Mouse (Mus musculus): ENCODE data around the gene Pgbd1. TPM values are rescaled to one million over a fixed set of nuclear protein-coding genes. Genes with fewer than 3 reads are reported as not detected.

Gene Pgbd1
- polyA plus RNA-seq (2014; fragmentation: Illumina TruSeq; extraction: RNeasy Lipid Tissue Mini Kit (QIAGEN cat#74804); ENCODE audit: low read depth, low replicate concordance), result 0.87 TPM

GRCm38 (mm10) chr13:21440503-21441206, at the start of gene Pgbd1:
Pgbd1 (minus strand) TSS chr13:21441058.

GRCm38 (mm10) chr13:21478759-21479670, 38.2 kb upstream of the Pgbd1 start, which contains the start of the genes Zkscan4 and Gm10065:
Zkscan4 (plus strand) TSS chr13:21478907.
Gm10065 (minus strand) TSS chr13:21479441.

GRCm38 (mm10) chr13:21468061-21469019, 27.5 kb upstream of the Pgbd1 start, which contains the start of gene Nkapl:
Nkapl (minus strand) TSS chr13:21468509.

GRCm38 (mm10) chr13:21453449-21453848, 12.6 kb upstream of the Pgbd1 start, which contains the start of gene Zscan26:
Zscan26 (minus strand) TSS chr13:21453730.

GRCm38 (mm10) chr13:21402287-21402846, 38.5 kb downstream of the Pgbd1 start, which contains the start of gene Zkscan3:
Zkscan3 (minus strand) TSS chr13:21402755.

Other genes starting within 250 kb of the Pgbd1 start
- not detected for gene Gpx5, start 148.3 kb downstream of the Pgbd1 start, polyA plus RNA-seq (2014; fragmentation: Illumina TruSeq; extraction: RNeasy Lipid Tissue Mini Kit (QIAGEN cat#74804); ENCODE audit: low read depth, low replicate concordance)
- gene Gpx6, start 128.9 kb downstream of the Pgbd1 start, polyA plus RNA-seq (2014; fragmentation: Illumina TruSeq; extraction: RNeasy Lipid Tissue Mini Kit (QIAGEN cat#74804); ENCODE audit: low read depth, low replicate concordance), result 1.6 TPM
- gene Olfr1367, start 94.1 kb downstream of the Pgbd1 start, polyA plus RNA-seq (2014; fragmentation: Illumina TruSeq; extraction: RNeasy Lipid Tissue Mini Kit (QIAGEN cat#74804); ENCODE audit: low read depth, low replicate concordance), result not detected
- 8.6 TPM for gene Zscan12, start 78.2 kb downstream of the Pgbd1 start, polyA plus RNA-seq (2014; fragmentation: Illumina TruSeq; extraction: RNeasy Lipid Tissue Mini Kit (QIAGEN cat#74804); ENCODE audit: low read depth, low replicate concordance)
- 52.6 TPM for gene Zkscan3, start 38.3 kb downstream of the Pgbd1 start, polyA plus RNA-seq (2014; fragmentation: Illumina TruSeq; extraction: RNeasy Lipid Tissue Mini Kit (QIAGEN cat#74804); ENCODE audit: low read depth, low replicate concordance)
- 59.3 TPM for gene Zscan26, start 12.7 kb upstream of the Pgbd1 start, polyA plus RNA-seq (2014; fragmentation: Illumina TruSeq; extraction: RNeasy Lipid Tissue Mini Kit (QIAGEN cat#74804); ENCODE audit: low read depth, low replicate concordance)
- 0.90 TPM for gene Nkapl, start 27.5 kb upstream of the Pgbd1 start, polyA plus RNA-seq (2014; fragmentation: Illumina TruSeq; extraction: RNeasy Lipid Tissue Mini Kit (QIAGEN cat#74804); ENCODE audit: low read depth, low replicate concordance)
- gene Zkscan4, start 37.8 kb upstream of the Pgbd1 start, polyA plus RNA-seq (2014; fragmentation: Illumina TruSeq; extraction: RNeasy Lipid Tissue Mini Kit (QIAGEN cat#74804); ENCODE audit: low read depth, low replicate concordance), result 0.87 TPM
- gene Gm10065, start 38.4 kb upstream of the Pgbd1 start, polyA plus RNA-seq (2014; fragmentation: Illumina TruSeq; extraction: RNeasy Lipid Tissue Mini Kit (QIAGEN cat#74804); ENCODE audit: low read depth, low replicate concordance), result not detected
- gene AK157302, start 54.2 kb upstream of the Pgbd1 start, polyA plus RNA-seq (2014; fragmentation: Illumina TruSeq; extraction: RNeasy Lipid Tissue Mini Kit (QIAGEN cat#74804); ENCODE audit: low read depth, low replicate concordance), result 0.85 TPM
- gene Gm11273, start 60.4 kb upstream of the Pgbd1 start, polyA plus RNA-seq (2014; fragmentation: Illumina TruSeq; extraction: RNeasy Lipid Tissue Mini Kit (QIAGEN cat#74804); ENCODE audit: low read depth, low replicate concordance), result not detected
- gene Zkscan8, start 90.1 kb upstream of the Pgbd1 start, polyA plus RNA-seq (2014; fragmentation: Illumina TruSeq; extraction: RNeasy Lipid Tissue Mini Kit (QIAGEN cat#74804); ENCODE audit: low read depth, low replicate concordance), result 9.3 TPM
- not detected for gene Olfr1366, start 101.8 kb upstream of the Pgbd1 start, polyA plus RNA-seq (2014; fragmentation: Illumina TruSeq; extraction: RNeasy Lipid Tissue Mini Kit (QIAGEN cat#74804); ENCODE audit: low read depth, low replicate concordance)
- not detected for gene Olfr1535, start 118.8 kb upstream of the Pgbd1 start, polyA plus RNA-seq (2014; fragmentation: Illumina TruSeq; extraction: RNeasy Lipid Tissue Mini Kit (QIAGEN cat#74804); ENCODE audit: low read depth, low replicate concordance)
- gene Olfr1364, start 140.7 kb upstream of the Pgbd1 start, polyA plus RNA-seq (2014; fragmentation: Illumina TruSeq; extraction: RNeasy Lipid Tissue Mini Kit (QIAGEN cat#74804); ENCODE audit: low read depth, low replicate concordance), result not detected
- gene Olfr1362, start 173.0 kb upstream of the Pgbd1 start, polyA plus RNA-seq (2014; fragmentation: Illumina TruSeq; extraction: RNeasy Lipid Tissue Mini Kit (QIAGEN cat#74804); ENCODE audit: low read depth, low replicate concordance), result not detected
- not detected for gene Olfr11, start 201.5 kb upstream of the Pgbd1 start, polyA plus RNA-seq (2014; fragmentation: Illumina TruSeq; extraction: RNeasy Lipid Tissue Mini Kit (QIAGEN cat#74804); ENCODE audit: low read depth, low replicate concordance)
- gene Olfr1361, start 222.3 kb upstream of the Pgbd1 start, polyA plus RNA-seq (2014; fragmentation: Illumina TruSeq; extraction: RNeasy Lipid Tissue Mini Kit (QIAGEN cat#74804); ENCODE audit: low read depth, low replicate concordance), result not detected
- gene Olfr1360, start 236.3 kb upstream of the Pgbd1 start, polyA plus RNA-seq (2014; fragmentation: Illumina TruSeq; extraction: RNeasy Lipid Tissue Mini Kit (QIAGEN cat#74804); ENCODE audit: low read depth, low replicate concordance), result not detected